Mouse (Mus musculus) liver, adult 2 months (tissue): ENCODE measurements around the gene Csk. TPM values are rescaled to one million over a fixed set of nuclear protein-coding genes. Genes with fewer than 3 reads are reported as not detected.
A peak's percentile ranks its signal among the peaks of the same experiment; 100 is the strongest.

Experiments used
- DNase-seq: peaks from one replicate; pipeline ENCODE4 v3.0.0-alpha.2; 2011; ENCODE audit warnings: low read depth, low spot score; ENCODE audit errors: extremely low read depth
- H3K27ac ChIP-seq: fragments of 200-500 bp; replicated peaks from 2 replicates; pipeline ENCODE4 v1.5.1; 2012; ENCODE audit warnings: low read depth, mild to moderate bottlenecking, control low read depth, inconsistent platforms, low read length; ENCODE audit not compliant: insufficient read depth
- H3K27me3 ChIP-seq: fragments of 200-500 bp; 2 replicates; pipeline ENCODE4 v1.6.1; 2012; ENCODE audit warnings: mild to moderate bottlenecking, moderate library complexity, low read length, inconsistent platforms; ENCODE audit not compliant: control insufficient read depth, insufficient read depth
- H3K36me3 ChIP-seq: fragments of 200-500 bp; 2 replicates; pipeline ENCODE4 v1.6.1; 2012; ENCODE audit warnings: low read length, inconsistent platforms; ENCODE audit not compliant: control insufficient read depth, insufficient read depth
- H3K4me1 ChIP-seq: fragments of 200-500 bp; 2 replicates; pipeline ENCODE4 v1.6.1; 2011; ENCODE audit warnings: low read length; ENCODE audit not compliant: control insufficient read depth, insufficient read depth
- H3K4me3 ChIP-seq: fragments of 200-500 bp; 2 replicates; pipeline ENCODE4 v1.5.1; 2011; ENCODE audit warnings: low read depth, mild to moderate bottlenecking, control low read depth, low read length, moderate library complexity; ENCODE audit not compliant: insufficient read depth
- H3K79me2 ChIP-seq: fragments of 200-500 bp; 2 replicates; pipeline ENCODE4 v1.6.1; 2012; ENCODE audit warnings: inconsistent platforms, mild to moderate bottlenecking, low read length, moderate library complexity; ENCODE audit not compliant: control insufficient read depth, insufficient read depth
- H3K9ac ChIP-seq: fragments of 200-500 bp; 2 replicates; pipeline ENCODE4 v1.6.1; 2012; ENCODE audit warnings: low read depth, mild to moderate bottlenecking, control low read depth, inconsistent platforms, low read length
- CTCF ChIP-seq: fragments of 200-500 bp; IDR thresholded peaks from 2 replicates; pipeline ENCODE4 v1.5.1; 2011; ENCODE audit warnings: low read depth, low read length, control low read depth
- POLR2A ChIP-seq: fragments of 200-500 bp; IDR thresholded peaks from 2 replicates; pipeline ENCODE4 v1.6.1; 2011; ENCODE audit warnings: low read length, control low read depth; ENCODE audit not compliant: insufficient read depth; ENCODE audit errors: extremely low read depth
- WGBS: fragments of 180-500 bp; shearing (Covaris S2); methylation state at CpG from one replicate; pipeline ENCODE4 v1.1.7; 2018; 5-methylcytosine and 5-hydroxymethylcytosine counted together
- polyA plus RNA-seq: library from polyadenylated mRNA; depleted of rRNA; stranded (reverse); fragments of >200 nt; gene quantifications from 2 replicates; pipeline ENCODE4 v1.2.3, GENCODE M21; 2012
- total RNA-seq: library from RNA; depleted of rRNA; stranded (reverse); fragments of >200 nt; gene quantifications from 2 replicates; pipeline ENCODE4 v1.2.3, GENCODE M21; 2014

The Csk gene
- total and polyA plus RNA-seq, 2 experiments, result 18.3 to 31.4 TPM

DNA sequence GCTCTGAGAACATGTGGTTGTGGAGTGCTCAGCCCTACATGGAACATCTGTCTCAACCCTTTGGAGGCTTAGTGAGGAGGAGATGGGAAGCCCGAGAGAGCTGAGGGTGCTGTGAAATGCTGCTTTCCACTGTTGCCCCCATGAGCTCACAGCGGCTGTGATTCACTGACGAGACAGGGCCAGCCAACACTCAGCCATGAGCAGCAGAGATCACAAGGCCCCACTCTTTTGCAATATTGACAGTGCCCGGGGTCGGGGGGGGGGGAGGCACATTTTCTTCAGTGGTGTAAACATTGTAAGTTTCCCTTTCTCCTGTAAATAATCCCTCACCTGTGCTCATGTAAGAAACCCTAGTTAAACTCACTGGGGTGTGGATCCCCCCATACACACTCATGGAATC is 18.1 kb upstream of the Csk start:
- no peak overlapping the region for H3K9ac ChIP-seq
- peaks cover 27% of the 10 kb centered on the region for H3K4me1 ChIP-seq
- H3K27me3 ChIP-seq, result no peaks in the 10 kb centered on the region
- H3K4me3 ChIP-seq, result no peak overlapping the region
- H3K36me3 ChIP-seq, result no peaks in the 10 kb centered on the region
- 22% methylated on average over 5 of the region's 5 CpGs for WGBS
- no peaks in the 10 kb centered on the region for H3K79me2 ChIP-seq
- TF ChIP-seq POLR2A (no peak), CTCF (no peak)
- peak; percentile 62 for DNase-seq
- peak overlapping the region; percentile 61 for H3K27ac ChIP-seq

DNA sequence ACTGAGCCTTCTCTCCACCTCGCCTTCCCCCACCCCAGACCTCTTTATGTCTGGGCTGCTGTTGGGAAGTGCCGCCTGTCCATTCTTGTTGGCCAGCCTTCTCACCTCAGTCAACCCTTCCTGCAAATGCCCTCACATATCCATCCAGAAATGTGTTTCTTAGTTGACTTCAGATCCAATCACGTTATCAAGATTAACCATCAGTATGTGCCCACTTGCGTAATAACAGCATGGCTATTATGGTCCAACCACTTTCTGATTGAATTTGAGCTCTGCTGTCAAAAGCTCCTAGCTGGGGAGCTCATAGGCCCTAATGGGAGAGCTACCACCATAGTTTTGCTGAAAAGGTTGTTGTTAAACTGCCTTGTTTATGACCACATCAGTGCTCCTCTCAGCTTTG is 17.6 kb upstream of the Csk start:
- no peak overlapping the region for H3K4me3 ChIP-seq
- WGBS, result 46% methylated on average over 4 of the region's 4 CpGs
- H3K9ac ChIP-seq, result no peak overlapping the region
- H3K36me3 ChIP-seq, result no peaks in the 10 kb centered on the region
- peaks cover 27% of the 10 kb centered on the region for H3K4me1 ChIP-seq
- peak overlapping the region; percentile 61 for H3K27ac ChIP-seq
- peak; percentile 90 for DNase-seq
- TF ChIP-seq CTCF, result no peak
- TF ChIP-seq POLR2A, result no peak
- H3K79me2 ChIP-seq, result no peaks in the 10 kb centered on the region
- no peaks in the 10 kb centered on the region for H3K27me3 ChIP-seq

DNA sequence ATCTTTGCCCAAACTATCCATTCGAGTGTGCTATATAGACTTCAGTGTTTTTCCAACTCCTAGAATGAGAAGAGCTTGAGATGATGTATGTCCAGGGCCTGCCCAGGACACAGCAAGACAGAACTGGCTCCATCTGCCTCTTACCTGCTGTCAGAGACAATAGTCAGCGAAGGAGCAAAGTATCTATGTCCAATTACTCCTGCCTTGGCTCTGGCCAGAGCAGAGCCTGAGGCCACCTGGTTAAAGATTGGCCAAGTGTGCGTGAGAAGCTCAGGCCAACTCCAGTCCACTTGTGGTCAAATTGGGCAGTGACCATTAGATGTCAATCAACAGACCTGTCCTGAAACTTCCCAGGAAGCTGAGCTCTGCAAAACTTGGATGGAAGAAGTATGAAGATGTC is 16.1 kb upstream of the Csk start:
- Histone ChIP-seq H3K27me3 (no peaks in the 10 kb centered on the region), H3K4me3 (no peak overlapping the region), H3K9ac (no peak overlapping the region), H3K27ac (peak overlapping the region; percentile 53), H3K36me3 (no peaks in the 10 kb centered on the region), H3K4me1 (peaks cover 27% of the 10 kb centered on the region), H3K79me2 (no peaks in the 10 kb centered on the region)
- TF ChIP-seq POLR2A (no peak), CTCF (no peak)
- peak; percentile 99 for DNase-seq
- 40% methylated on average over 3 of the region's 3 CpGs for WGBS

DNA sequence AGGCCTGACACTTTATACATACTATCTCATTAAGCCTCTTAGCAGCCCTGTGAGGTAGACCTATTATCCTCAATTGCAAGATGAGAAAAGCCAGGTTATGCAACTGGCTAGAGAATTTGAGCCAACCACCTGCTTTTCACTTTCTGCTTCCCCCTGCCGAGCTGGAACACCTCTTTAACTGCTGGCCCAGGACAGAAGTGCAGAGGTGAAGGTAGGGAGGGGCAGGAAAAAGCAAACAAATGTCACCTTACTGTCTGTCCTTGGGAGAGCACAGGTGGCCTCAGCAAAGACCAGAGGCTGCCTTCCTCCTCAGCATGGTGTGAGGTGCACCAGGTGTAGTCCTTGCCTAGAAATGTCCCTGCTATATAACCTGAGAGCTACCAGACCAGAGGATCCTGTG is 14.8 kb upstream of the Csk start:
- 16% methylated on average over 1 of the region's 1 CpGs for WGBS
- Histone ChIP-seq H3K4me3 (no peak overlapping the region), H3K79me2 (no peaks in the 10 kb centered on the region), H3K27me3 (no peaks in the 10 kb centered on the region), H3K27ac (peak overlapping the region; percentile 35), H3K4me1 (peaks cover 30% of the 10 kb centered on the region), H3K9ac (peak overlapping the region; percentile 3; the same call in 1 of the 2 replicates), H3K36me3 (no peaks in the 10 kb centered on the region)
- no peak for TF ChIP-seq CTCF
- TF ChIP-seq POLR2A, result no peak
- peak; percentile 89 for DNase-seq

DNA sequence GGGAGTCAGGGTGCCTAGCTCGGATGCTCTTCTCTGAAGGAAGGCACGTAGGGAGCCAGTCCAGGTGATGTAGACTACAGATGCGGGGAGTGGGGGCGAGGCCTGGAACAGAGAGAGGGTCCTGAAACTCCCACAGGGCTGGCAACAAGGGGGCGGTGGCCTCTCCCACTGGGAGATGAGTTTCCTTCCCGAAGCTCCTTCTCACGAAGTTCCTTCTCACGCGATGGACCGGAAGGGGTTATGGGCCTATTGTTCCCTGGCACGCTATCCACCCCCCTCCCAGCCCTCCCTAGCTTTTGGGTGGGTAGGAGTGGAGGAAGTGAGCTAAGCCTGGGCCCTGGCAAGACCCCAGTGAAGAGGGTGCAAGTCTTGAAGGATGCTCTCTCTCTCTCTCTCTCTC is 14.4 kb upstream of the Csk start:
- no peaks in the 10 kb centered on the region for H3K27me3 ChIP-seq
- no peak overlapping the region for H3K9ac ChIP-seq
- TF ChIP-seq POLR2A (no peak), CTCF (no peak)
- no peaks in the 10 kb centered on the region for H3K36me3 ChIP-seq
- no peaks in the 10 kb centered on the region for H3K79me2 ChIP-seq
- H3K4me1 ChIP-seq, result peaks cover 30% of the 10 kb centered on the region
- DNase-seq, result no peak
- WGBS, result 82% methylated on average over 11 of the region's 11 CpGs
- H3K4me3 ChIP-seq, result no peak overlapping the region
- H3K27ac ChIP-seq, result peak overlapping the region; percentile 18; the same call in 1 of the 2 replicates

DNA sequence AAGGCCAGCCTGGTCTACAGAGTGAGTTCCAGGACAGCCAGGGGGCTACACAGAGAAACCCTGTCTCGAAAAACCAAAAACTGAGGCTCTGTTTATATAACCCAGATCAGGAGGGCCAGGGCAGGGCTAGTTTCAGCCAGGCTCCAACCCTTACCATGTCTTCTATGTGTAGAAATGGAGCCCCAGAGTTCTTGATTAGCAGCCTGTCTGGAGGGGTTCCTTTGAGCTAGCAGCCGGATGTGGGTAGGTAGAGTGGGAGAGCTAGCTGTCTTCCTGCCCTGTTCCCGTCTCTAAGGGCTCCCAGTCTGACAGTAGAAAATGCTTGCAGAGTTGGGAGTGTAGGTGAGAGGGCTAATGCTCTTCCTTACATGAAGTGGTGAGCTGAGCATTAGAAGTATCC is 13.7 kb upstream of the Csk start:
- Histone ChIP-seq H3K27ac (no peak overlapping the region), H3K79me2 (no peaks in the 10 kb centered on the region), H3K36me3 (no peaks in the 10 kb centered on the region), H3K4me3 (no peak overlapping the region), H3K27me3 (no peaks in the 10 kb centered on the region), H3K4me1 (peaks cover 30% of the 10 kb centered on the region), H3K9ac (no peak overlapping the region)
- DNase-seq, result no peak
- no peak for TF ChIP-seq POLR2A
- no peak for TF ChIP-seq CTCF
- 82% methylated on average over 3 of the region's 3 CpGs for WGBS
